Mouse (Mus musculus): ENCODE measurements at regions not wholly inside any gene's neighbourhood (a gene's known extent, or its start where the extent isn't known, plus 50 kb on each side); places are given as distances from the start of the nearest gene placed in this dataset.
A peak's percentile ranks its signal among the peaks of the same experiment; 100 is the strongest.

DNA sequence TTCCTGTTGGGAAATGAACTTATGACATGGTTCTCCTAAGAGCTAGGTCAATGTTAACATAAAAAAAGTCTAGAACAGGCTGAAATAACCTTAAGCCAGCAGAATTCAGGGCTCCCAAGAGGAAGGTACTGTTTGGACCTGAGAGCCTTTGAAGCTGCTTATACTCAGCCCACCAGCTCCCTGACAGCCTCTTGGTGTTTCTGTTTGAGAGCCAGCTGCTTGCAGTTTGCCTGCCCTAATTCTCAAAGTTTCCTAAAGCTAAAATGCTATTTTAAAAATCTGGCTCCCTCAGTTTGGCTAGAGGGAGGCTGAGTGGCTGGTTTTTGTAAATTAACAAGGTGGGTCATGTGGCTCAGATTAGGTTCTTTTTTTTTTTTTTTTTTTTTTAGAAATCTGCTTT, 72.5 kb upstream of the Bmp4 start:
- no peak overlapping the region for H3K4me3 ChIP-seq (replicated peaks; ENCODE audit: low read length)
- H3K4me1 ChIP-seq (ENCODE audit: control insufficient read depth, insufficient read depth, low read length) = peaks cover 5% of the 10 kb centered on the region
- no peak overlapping the region for H3K4me2 ChIP-seq (replicated peaks; ENCODE audit: low read depth, low read length, severe bottlenecking)
- H3K9me3 ChIP-seq (ENCODE audit: control insufficient read depth, low read length) = no peaks in the 10 kb centered on the region
- no peak overlapping the region for H3K9ac ChIP-seq (ENCODE audit: low read depth, low read length, severe bottlenecking)
- no peaks in the 10 kb centered on the region for H3K36me3 ChIP-seq (ENCODE audit: control insufficient read depth, insufficient read depth, low read length)
- H3K27ac ChIP-seq (replicated peaks; ENCODE audit: low read depth, low read length) = no peak overlapping the region
- ATAC-seq (ENCODE audit: low FRiP score, low read depth) (no peak), DNase-seq (ENCODE audit: low spot score) (peak; percentile 23)
- TF ChIP-seq POLR2A (IDR thresholded peaks at IDR 0.05; ENCODE audit: borderline replicate concordance, extremely low read depth, insufficient read depth, insufficient read length) = no peak
- no peaks in the 10 kb centered on the region for H3K27me3 ChIP-seq (ENCODE audit: control insufficient read depth, insufficient read depth, low read length)

DNA sequence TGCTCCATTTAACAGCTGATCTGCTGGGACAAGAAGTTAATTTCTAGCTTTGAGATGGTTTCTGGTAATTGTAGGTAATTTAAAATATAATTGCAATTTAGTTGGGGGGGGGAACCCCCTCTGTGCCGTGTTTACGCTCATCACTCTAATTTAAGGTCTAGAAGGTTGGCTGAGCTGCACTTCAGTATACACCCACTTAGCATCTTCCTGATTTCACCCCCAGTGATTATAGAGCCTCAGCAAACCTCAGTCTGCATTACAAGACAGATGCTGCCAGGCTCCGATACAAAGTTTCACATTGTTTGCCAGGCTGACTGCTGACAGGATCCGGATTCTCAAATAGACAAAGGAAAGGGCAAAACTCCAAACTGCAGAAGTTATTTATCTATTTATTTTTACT, 71.5 kb upstream of the Bmp4 start:
- H3K9me3 ChIP-seq (ENCODE audit: control insufficient read depth, low read length) = no peaks in the 10 kb centered on the region
- DNase-seq (ENCODE audit: low spot score) (no peak), ATAC-seq (ENCODE audit: low FRiP score, low read depth) (no peak)
- 66% methylated on average over 4 of the region's 4 CpGs for WGBS
- no peak overlapping the region for H3K9ac ChIP-seq (ENCODE audit: low read depth, low read length, severe bottlenecking)
- no peak overlapping the region for H3K27ac ChIP-seq (replicated peaks; ENCODE audit: low read depth, low read length)
- H3K4me1 ChIP-seq (ENCODE audit: control insufficient read depth, insufficient read depth, low read length) = peaks cover 5% of the 10 kb centered on the region
- no peaks in the 10 kb centered on the region for H3K36me3 ChIP-seq (ENCODE audit: control insufficient read depth, insufficient read depth, low read length)
- no peaks in the 10 kb centered on the region for H3K27me3 ChIP-seq (ENCODE audit: control insufficient read depth, insufficient read depth, low read length)
- H3K4me3 ChIP-seq (replicated peaks; ENCODE audit: low read length) = no peak overlapping the region
- TF ChIP-seq POLR2A (IDR thresholded peaks at IDR 0.05; ENCODE audit: borderline replicate concordance, extremely low read depth, insufficient read depth, insufficient read length) = no peak
- H3K4me2 ChIP-seq (replicated peaks; ENCODE audit: low read depth, low read length, severe bottlenecking) = no peak overlapping the region

DNA sequence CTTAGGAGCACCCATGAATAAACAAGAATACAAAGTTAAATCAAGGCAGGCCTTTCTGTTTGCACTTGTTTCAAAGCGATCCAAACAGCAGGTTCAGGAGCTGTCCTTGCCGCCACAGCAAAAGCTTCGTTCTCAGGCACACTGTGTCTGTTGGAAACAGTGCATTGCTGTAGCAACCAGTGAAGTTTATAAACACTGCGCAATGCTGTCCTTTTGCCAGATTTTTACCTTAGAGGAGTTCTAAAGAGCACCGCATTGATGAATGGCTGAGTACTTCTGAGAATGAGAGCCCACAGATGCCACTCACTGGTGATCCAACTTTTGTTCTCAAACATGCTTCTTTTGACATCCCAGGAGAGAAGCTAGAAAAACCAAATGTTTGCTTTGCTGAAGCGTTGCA, 64.0 kb upstream of the Bmp4 start:
- 70% methylated on average over 6 of the region's 6 CpGs for WGBS
- H3K4me3 ChIP-seq (replicated peaks; ENCODE audit: low read length) = no peak overlapping the region
- no peak overlapping the region for H3K27ac ChIP-seq (replicated peaks; ENCODE audit: low read depth, low read length)
- no peak for TF ChIP-seq POLR2A (IDR thresholded peaks at IDR 0.05; ENCODE audit: borderline replicate concordance, extremely low read depth, insufficient read depth, insufficient read length)
- H3K27me3 ChIP-seq (ENCODE audit: control insufficient read depth, insufficient read depth, low read length) = no peaks in the 10 kb centered on the region
- no peak overlapping the region for H3K9ac ChIP-seq (ENCODE audit: low read depth, low read length, severe bottlenecking)
- no peak for DNase-seq (ENCODE audit: low spot score)
- H3K36me3 ChIP-seq (ENCODE audit: control insufficient read depth, insufficient read depth, low read length) = no peaks in the 10 kb centered on the region
- H3K4me2 ChIP-seq (replicated peaks; ENCODE audit: low read depth, low read length, severe bottlenecking) = no peak overlapping the region
- H3K9me3 ChIP-seq (ENCODE audit: control insufficient read depth, low read length) = no peaks in the 10 kb centered on the region
- no peaks in the 10 kb centered on the region for H3K4me1 ChIP-seq (ENCODE audit: control insufficient read depth, insufficient read depth, low read length)
- ATAC-seq (ENCODE audit: low FRiP score, low read depth) = no peak

DNA sequence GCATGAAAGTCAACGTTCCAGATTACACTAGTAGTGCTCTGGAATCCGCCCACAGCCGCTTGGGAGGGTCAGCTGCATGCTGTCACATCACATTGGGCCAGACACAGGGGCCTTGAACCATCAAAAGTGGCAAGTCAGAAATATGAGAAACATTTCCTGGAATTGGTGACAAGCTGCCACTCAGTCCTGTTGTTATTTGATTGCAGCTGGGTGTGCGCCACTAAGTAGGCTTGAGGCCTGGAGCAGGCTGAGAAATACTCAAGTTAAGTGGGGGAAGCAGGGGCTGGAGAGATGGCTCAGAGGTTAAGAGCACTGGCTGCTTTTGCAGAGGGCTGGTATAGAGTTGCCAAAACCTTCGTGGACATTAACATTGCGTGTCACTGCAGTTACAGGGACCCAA, 51.2 kb upstream of the Bmp4 start:
- ATAC-seq (ENCODE audit: low FRiP score, low read depth) = no peak
- Histone ChIP-seq H3K9me3 (ENCODE audit: control insufficient read depth, low read length) (no peaks in the 10 kb centered on the region), H3K9ac (ENCODE audit: low read depth, low read length, severe bottlenecking) (no peak overlapping the region), H3K27me3 (ENCODE audit: control insufficient read depth, insufficient read depth, low read length) (no peaks in the 10 kb centered on the region), H3K4me1 (ENCODE audit: control insufficient read depth, insufficient read depth, low read length) (peaks cover 8% of the 10 kb centered on the region), H3K36me3 (ENCODE audit: control insufficient read depth, insufficient read depth, low read length) (no peaks in the 10 kb centered on the region), H3K4me3 (replicated peaks; ENCODE audit: low read length) (no peak overlapping the region), H3K27ac (replicated peaks; ENCODE audit: low read depth, low read length) (no peak overlapping the region), H3K4me2 (replicated peaks; ENCODE audit: low read depth, low read length, severe bottlenecking) (no peak overlapping the region)
- DNase-seq (ENCODE audit: low spot score) = no peak
- TF ChIP-seq POLR2A (IDR thresholded peaks at IDR 0.05; ENCODE audit: borderline replicate concordance, extremely low read depth, insufficient read depth, insufficient read length) = no peak
- WGBS = 90% methylated on average over 6 of the region's 6 CpGs
